Mouse (Mus musculus): ENCODE measurements around the gene Chn1. TPM values are rescaled to one million over a fixed set of nuclear protein-coding genes. Genes with fewer than 3 reads are reported as not detected.

The Chn1 gene
- total and polyA plus RNA-seq, 2 experiments from 2014 or later: 81.1 to 147 TPM

GRCm38 (mm10) chr2:73608391-73608790 is 166.8 kb downstream of the Chn1 start:
- 93% methylated on average over 6 of the region's 6 CpGs for WGBS
- no peak overlapping the region for H3K9ac ChIP-seq (replicated peaks; ENCODE audit: low read length, poor library complexity, severe bottlenecking)
- H3K27me3 ChIP-seq (ENCODE audit: insufficient read depth, low read length): no peaks in the 10 kb centered on the region
- no peaks in the 10 kb centered on the region for H3K9me3 ChIP-seq (ENCODE audit: low read length)
- H3K36me3 ChIP-seq (ENCODE audit: insufficient read depth, low read length): peaks cover 15% of the 10 kb centered on the region; the same call in 1 of the 2 replicates
- no peak overlapping the region for H3K27ac ChIP-seq (ENCODE audit: low read depth, low read length)
- no peak for TF ChIP-seq CTCF (IDR thresholded peaks at IDR 0.05)
- H3K4me3 ChIP-seq (ENCODE audit: low read depth, low read length): no peak overlapping the region
- DNase-seq (ENCODE audit: low spot score): no peak
- ATAC-seq (ENCODE audit: low FRiP score): no peak
- peaks cover 11% of the 10 kb centered on the region for H3K4me1 ChIP-seq (ENCODE audit: insufficient read depth, low read length)
- no peak overlapping the region for H3K4me2 ChIP-seq (ENCODE audit: low read depth, low read length, poor library complexity, severe bottlenecking)

GRCm38 (mm10) chr2:73607609-73608008 is 167.5 kb downstream of the Chn1 start:
- H3K36me3 ChIP-seq (ENCODE audit: insufficient read depth, low read length): peaks cover 13% of the 10 kb centered on the region; the same call in 1 of the 2 replicates
- ATAC-seq (ENCODE audit: low FRiP score): no peak
- 60% methylated on average over 4 of the region's 4 CpGs for WGBS
- no peak for DNase-seq (ENCODE audit: low spot score)
- no peaks in the 10 kb centered on the region for H3K27me3 ChIP-seq (ENCODE audit: insufficient read depth, low read length)
- no peak overlapping the region for H3K27ac ChIP-seq (ENCODE audit: low read depth, low read length)
- H3K4me2 ChIP-seq (ENCODE audit: low read depth, low read length, poor library complexity, severe bottlenecking): no peak overlapping the region
- H3K4me1 ChIP-seq (ENCODE audit: insufficient read depth, low read length): peaks cover 11% of the 10 kb centered on the region
- H3K9ac ChIP-seq (replicated peaks; ENCODE audit: low read length, poor library complexity, severe bottlenecking): no peak overlapping the region
- H3K9me3 ChIP-seq (ENCODE audit: low read length): no peaks in the 10 kb centered on the region
- no peak for TF ChIP-seq CTCF (IDR thresholded peaks at IDR 0.05)
- no peak overlapping the region for H3K4me3 ChIP-seq (ENCODE audit: low read depth, low read length)

- H3K27ac ChIP-seq (ENCODE audit: low read depth, low read length): no peak overlapping the region
- H3K36me3 ChIP-seq (ENCODE audit: insufficient read depth, low read length): peaks cover 10% of the 10 kb centered on the region; the same call in 1 of the 2 replicates
- ATAC-seq (ENCODE audit: low FRiP score): no peak
- H3K4me2 ChIP-seq (ENCODE audit: low read depth, low read length, poor library complexity, severe bottlenecking): no peak overlapping the region
- whole genome bisulfite sequencing: 78% methylated on average over 2 of the region's 2 CpGs
- peaks cover 11% of the 10 kb centered on the region for H3K4me1 ChIP-seq (ENCODE audit: insufficient read depth, low read length)
- H3K4me3 ChIP-seq (ENCODE audit: low read depth, low read length): no peak overlapping the region
- H3K9me3 ChIP-seq (ENCODE audit: low read length): no peaks in the 10 kb centered on the region
- TF ChIP-seq CTCF (IDR thresholded peaks at IDR 0.05): no peak
- H3K9ac ChIP-seq (replicated peaks; ENCODE audit: low read length, poor library complexity, severe bottlenecking): no peak overlapping the region
- H3K27me3 ChIP-seq (ENCODE audit: insufficient read depth, low read length): no peaks in the 10 kb centered on the region
- DNase-seq (ENCODE audit: low spot score): no peak
These were observed 168.0 kb downstream of the Chn1 start for GRCm38 (mm10) chr2:73607146-73607545.

GRCm38 (mm10) chr2:73606616-73607015 is 168.5 kb downstream of the Chn1 start:
- H3K27ac ChIP-seq (ENCODE audit: low read depth, low read length): no peak overlapping the region
- H3K4me1 ChIP-seq (ENCODE audit: insufficient read depth, low read length): peaks cover 11% of the 10 kb centered on the region
- no peaks in the 10 kb centered on the region for H3K27me3 ChIP-seq (ENCODE audit: insufficient read depth, low read length)
- no peak for ATAC-seq (ENCODE audit: low FRiP score)
- WGBS: 96% methylated on average over 6 of the region's 6 CpGs
- H3K4me3 ChIP-seq (ENCODE audit: low read depth, low read length): no peak overlapping the region
- H3K9me3 ChIP-seq (ENCODE audit: low read length): no peaks in the 10 kb centered on the region
- peaks cover 7% of the 10 kb centered on the region; the same call in 1 of the 2 replicates for H3K36me3 ChIP-seq (ENCODE audit: insufficient read depth, low read length)
- no peak overlapping the region for H3K4me2 ChIP-seq (ENCODE audit: low read depth, low read length, poor library complexity, severe bottlenecking)
- DNase-seq (ENCODE audit: low spot score): no peak
- TF ChIP-seq CTCF (IDR thresholded peaks at IDR 0.05): no peak
- no peak overlapping the region for H3K9ac ChIP-seq (replicated peaks; ENCODE audit: low read length, poor library complexity, severe bottlenecking)

- WGBS: 30% methylated on average over 8 of the region's 8 CpGs
- peak; percentile 92 for ATAC-seq (ENCODE audit: low FRiP score)
- H3K4me3 ChIP-seq (ENCODE audit: low read depth, low read length): no peak overlapping the region
- no peaks in the 10 kb centered on the region for H3K27me3 ChIP-seq (ENCODE audit: insufficient read depth, low read length)
- H3K27ac ChIP-seq (ENCODE audit: low read depth, low read length): peak overlapping the region; percentile 77
- no peak overlapping the region for H3K4me2 ChIP-seq (ENCODE audit: low read depth, low read length, poor library complexity, severe bottlenecking)
- no peaks in the 10 kb centered on the region for H3K9me3 ChIP-seq (ENCODE audit: low read length)
- no peak for TF ChIP-seq CTCF (IDR thresholded peaks at IDR 0.05)
- DNase-seq (ENCODE audit: low spot score): peak; percentile 83
- H3K9ac ChIP-seq (replicated peaks; ENCODE audit: low read length, poor library complexity, severe bottlenecking): no peak overlapping the region
- no peaks in the 10 kb centered on the region; the same call in 1 of the 2 replicates for H3K36me3 ChIP-seq (ENCODE audit: insufficient read depth, low read length)
- peaks cover 11% of the 10 kb centered on the region for H3K4me1 ChIP-seq (ENCODE audit: insufficient read depth, low read length)
These were observed 170.1 kb downstream of the Chn1 start for GRCm38 (mm10) chr2:73605077-73605476.

- no peak for TF ChIP-seq CTCF (IDR thresholded peaks at IDR 0.05)
- no peaks in the 10 kb centered on the region for H3K9me3 ChIP-seq (ENCODE audit: low read length)
- 86% methylated on average over 2 of the region's 2 CpGs for WGBS
- peaks cover 11% of the 10 kb centered on the region for H3K4me1 ChIP-seq (ENCODE audit: insufficient read depth, low read length)
- H3K4me2 ChIP-seq (ENCODE audit: low read depth, low read length, poor library complexity, severe bottlenecking): no peak overlapping the region
- no peaks in the 10 kb centered on the region for H3K27me3 ChIP-seq (ENCODE audit: insufficient read depth, low read length)
- peak overlapping the region; percentile 77 for H3K27ac ChIP-seq (ENCODE audit: low read depth, low read length)
- no peak overlapping the region for H3K4me3 ChIP-seq (ENCODE audit: low read depth, low read length)
- H3K9ac ChIP-seq (replicated peaks; ENCODE audit: low read length, poor library complexity, severe bottlenecking): no peak overlapping the region
- DNase-seq (ENCODE audit: low spot score) (no peak), ATAC-seq (ENCODE audit: low FRiP score) (peak; percentile 25)
- no peaks in the 10 kb centered on the region for H3K36me3 ChIP-seq (ENCODE audit: insufficient read depth, low read length)
These were observed 170.6 kb downstream of the Chn1 start for GRCm38 (mm10) chr2:73604579-73604978.
